Mouse (Mus musculus) heart, embryonic 12.5 days (tissue): Measurements from ENCODE around the gene Htra2. TPM values are rescaled to one million over a fixed set of nuclear protein-coding genes. Genes with fewer than 3 reads are reported as not detected.
A peak's percentile ranks its signal among the peaks of the same experiment; 100 is the strongest.

ENCODE experiments used
- ATAC-seq: fragments of 200-750 bp; cut with Nextera tagmentation; 2 replicates; pipeline ENCODE4 v1.8.0; 2017; ENCODE audit warnings: moderate TSS enrichment, moderate library complexity; ENCODE audit not compliant: insufficient number of reproducible peaks, low FRiP score
- H3K27ac ChIP-seq: fragments of 300-500 bp; sonication (generic); 2 replicates; pipeline ENCODE4 v1.5.1; 2016; ENCODE audit warnings: mild to moderate bottlenecking, moderate library complexity; ENCODE audit not compliant: poor library complexity, severe bottlenecking
- H3K27me3 ChIP-seq: fragments of 300-500 bp; sonication (generic); replicated peaks from 2 replicates; pipeline ENCODE4 v1.6.1; 2016; ENCODE audit warnings: mild to moderate bottlenecking, moderate library complexity
- H3K36me3 ChIP-seq: fragments of 300-500 bp; sonication (generic); 2 replicates; pipeline ENCODE4 v1.6.1; 2016; ENCODE audit warnings: mild to moderate bottlenecking, moderate library complexity
- H3K4me1 ChIP-seq: fragments of 300-500 bp; sonication (generic); replicated peaks from 2 replicates; pipeline ENCODE4 v1.6.1; 2016; ENCODE audit warnings: mild to moderate bottlenecking
- H3K4me2 ChIP-seq: fragments of 300-500 bp; sonication (generic); 2 replicates; pipeline ENCODE4 v1.6.1; 2016; ENCODE audit warnings: mild to moderate bottlenecking, moderate library complexity
- H3K4me3 ChIP-seq: fragments of 300-500 bp; sonication (generic); 2 replicates; pipeline ENCODE4 v1.5.1; 2016; ENCODE audit warnings: mild to moderate bottlenecking
- H3K9ac ChIP-seq: fragments of 300-500 bp; sonication (generic); 2 replicates; pipeline ENCODE4 v1.6.1; 2016; ENCODE audit warnings: mild to moderate bottlenecking, moderate library complexity
- H3K9me3 ChIP-seq: fragments of 300-500 bp; sonication (generic); replicated peaks from 2 replicates; pipeline ENCODE4 v1.6.1; 2016; ENCODE audit warnings: mild to moderate bottlenecking, moderate library complexity
- WGBS: fragments of 180-500 bp; shearing (Covaris S2); methylation state at CpG from one replicate; pipeline ENCODE4 v1.1.7; 2016; 5-methylcytosine and 5-hydroxymethylcytosine counted together
- polyA plus RNA-seq: library from polyadenylated mRNA; unstranded; fragments of >200 nt; fragmentation: Nextera tagmentation; extraction: Ambion mirVana; gene quantifications from 2 replicates; pipeline ENCODE4 v1.2.1, GENCODE M21; 2016

Htra2 gene
- polyA plus RNA-seq, 1 experiment from 2014 or later = 86.7 TPM

DNA sequence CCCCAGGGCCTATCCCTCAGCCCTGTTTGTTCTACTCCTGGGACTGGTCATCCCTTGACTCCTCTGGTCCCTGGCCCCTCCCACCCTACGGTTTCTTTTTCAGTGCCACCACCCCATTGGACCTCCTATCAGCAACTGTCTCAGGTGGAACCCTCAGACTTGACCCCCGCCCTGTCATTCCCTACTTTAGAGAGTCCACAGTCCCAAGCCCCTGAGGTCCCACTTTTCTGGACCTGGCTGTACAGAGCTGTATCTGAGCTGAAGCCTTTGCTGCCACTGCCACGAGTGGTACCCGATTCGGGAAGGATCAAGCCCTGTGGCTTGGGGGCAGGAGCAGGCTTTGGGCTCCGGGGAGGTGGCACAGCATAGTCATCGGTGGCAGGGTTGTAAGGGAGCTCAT is 24.0 kb downstream of the Htra2 start:
- peaks cover 44% of the 10 kb centered on the region for H3K4me1 ChIP-seq
- no peak overlapping the region for H3K4me3 ChIP-seq
- H3K9ac ChIP-seq = no peak overlapping the region
- WGBS = 78% methylated on average over 7 of the region's 7 CpGs
- H3K36me3 ChIP-seq = peaks cover 6% of the 10 kb centered on the region; the same call in 1 of the 2 replicates
- no peak overlapping the region for H3K4me2 ChIP-seq
- H3K27ac ChIP-seq = no peak overlapping the region
- H3K27me3 ChIP-seq = peaks cover 64% of the 10 kb centered on the region
- no peaks in the 10 kb centered on the region for H3K9me3 ChIP-seq
- ATAC-seq = no peak

DNA sequence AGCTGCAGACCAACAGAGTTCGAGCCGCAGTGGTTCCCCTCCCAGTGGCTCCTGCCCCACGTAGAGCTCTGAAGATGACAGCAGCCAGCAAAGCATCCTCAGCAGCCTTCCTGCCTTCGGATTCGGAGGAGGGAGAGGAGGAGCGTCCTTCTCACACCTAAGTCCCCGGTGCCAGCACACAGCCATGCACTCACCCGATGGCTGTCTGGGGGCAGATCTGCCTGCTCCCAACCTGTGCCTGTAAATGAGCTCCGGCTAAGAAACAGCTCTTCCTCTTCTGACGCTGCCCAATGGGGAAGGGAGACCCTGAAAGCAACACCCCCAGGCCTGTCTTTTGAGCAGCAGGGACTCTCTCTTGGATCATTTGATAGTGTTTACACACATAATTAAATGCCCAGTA is 25.3 kb downstream of the Htra2 start:
- Histone ChIP-seq H3K4me1 (peaks cover 36% of the 10 kb centered on the region), H3K4me2 (no peak overlapping the region), H3K9me3 (no peaks in the 10 kb centered on the region), H3K27me3 (peaks cover 56% of the 10 kb centered on the region), H3K4me3 (no peak overlapping the region), H3K9ac (no peak overlapping the region), H3K36me3 (peaks cover 6% of the 10 kb centered on the region; the same call in 1 of the 2 replicates), H3K27ac (no peak overlapping the region)
- WGBS = 35% methylated on average over 10 of the region's 10 CpGs
- ATAC-seq = no peak

DNA sequence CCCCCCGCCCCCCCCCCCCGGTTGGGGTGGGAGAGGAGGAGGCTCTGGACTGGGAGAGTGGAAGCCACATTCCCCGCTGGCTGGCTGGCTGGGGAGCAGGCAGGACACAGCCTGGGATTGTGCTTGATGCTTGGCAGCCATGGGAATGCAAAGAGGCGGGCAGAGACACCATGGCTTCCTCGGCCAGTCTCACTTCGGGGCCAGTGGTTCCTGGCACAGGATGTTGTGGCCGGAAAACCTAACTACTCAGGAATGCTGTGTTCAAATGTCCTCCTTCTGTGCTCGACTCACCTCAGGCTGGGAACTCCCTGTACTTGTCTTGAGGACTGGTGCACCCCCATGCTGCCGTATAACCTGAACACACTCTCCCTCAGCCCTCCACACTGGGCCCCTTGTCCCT is 27.4 kb downstream of the Htra2 start:
- peaks cover 27% of the 10 kb centered on the region for H3K4me1 ChIP-seq
- no peak overlapping the region for H3K4me2 ChIP-seq
- H3K27ac ChIP-seq = no peak overlapping the region
- no peak overlapping the region for H3K9ac ChIP-seq
- no peak for ATAC-seq
- WGBS = 54% methylated on average over 7 of the region's 9 CpGs
- no peaks in the 10 kb centered on the region for H3K9me3 ChIP-seq
- H3K4me3 ChIP-seq = no peak overlapping the region
- H3K36me3 ChIP-seq = peaks cover 6% of the 10 kb centered on the region; the same call in 1 of the 2 replicates
- peaks cover 56% of the 10 kb centered on the region for H3K27me3 ChIP-seq

DNA sequence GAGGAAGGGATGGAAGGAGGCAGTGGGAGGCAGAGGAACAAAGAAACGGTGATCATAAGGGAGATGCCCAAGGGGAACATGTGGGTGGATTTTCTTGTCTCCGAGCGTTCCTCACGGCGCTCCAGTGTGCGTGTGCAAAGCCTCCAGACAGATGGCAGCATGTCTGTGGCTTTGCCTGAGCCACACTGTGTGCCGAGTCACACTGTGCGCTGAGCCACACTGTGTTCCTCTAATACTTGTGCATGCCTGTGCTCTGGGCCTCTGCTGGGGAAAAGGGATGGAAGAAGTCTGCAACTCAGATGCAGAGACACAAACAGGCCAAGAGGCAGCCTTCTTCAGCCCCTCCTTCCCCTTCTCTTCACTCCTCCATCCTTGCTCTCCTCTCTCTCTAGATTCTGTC is 27.8 kb downstream of the Htra2 start:
- peaks cover 55% of the 10 kb centered on the region for H3K27me3 ChIP-seq
- 79% methylated on average over 8 of the region's 8 CpGs for whole genome bisulfite sequencing

DNA sequence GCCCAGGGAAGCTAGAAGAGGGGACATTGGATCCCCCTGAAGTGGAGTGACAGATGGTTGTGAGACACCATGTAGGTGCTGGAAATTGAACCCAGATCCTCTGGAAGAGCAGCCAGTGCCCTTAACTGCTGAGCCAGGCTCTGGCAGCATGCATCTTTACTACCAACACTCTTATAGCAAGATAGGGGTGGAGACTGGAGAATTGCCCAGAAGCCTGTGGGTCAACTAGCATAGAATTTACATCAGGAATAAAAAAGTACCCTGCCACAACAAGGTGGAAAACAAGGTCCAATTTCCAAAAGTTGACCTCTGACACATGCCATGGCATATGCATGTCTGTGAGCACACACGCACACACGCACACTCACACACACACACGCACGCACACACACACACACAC is 29.9 kb downstream of the Htra2 start:
- WGBS = 96% methylated on average over 4 of the region's 4 CpGs
- no peak overlapping the region for H3K4me2 ChIP-seq
- H3K9me3 ChIP-seq = no peaks in the 10 kb centered on the region
- no peak overlapping the region for H3K4me3 ChIP-seq
- peaks cover 12% of the 10 kb centered on the region for H3K4me1 ChIP-seq
- H3K36me3 ChIP-seq = no peaks in the 10 kb centered on the region
- ATAC-seq = no peak
- H3K9ac ChIP-seq = no peak overlapping the region
- peaks cover 34% of the 10 kb centered on the region for H3K27me3 ChIP-seq
- no peak overlapping the region for H3K27ac ChIP-seq

More for the DNA sequence above, 27.8 kb downstream of the Htra2 start:
- Histone ChIP-seq H3K9me3 (no peaks in the 10 kb centered on the region), H3K4me1 (peaks cover 23% of the 10 kb centered on the region), H3K4me2 (no peak overlapping the region), H3K4me3 (no peak overlapping the region), H3K9ac (no peak overlapping the region), H3K27ac (no peak overlapping the region), H3K36me3 (peaks cover 6% of the 10 kb centered on the region; the same call in 1 of the 2 replicates)
- ATAC-seq = no peak

DNA sequence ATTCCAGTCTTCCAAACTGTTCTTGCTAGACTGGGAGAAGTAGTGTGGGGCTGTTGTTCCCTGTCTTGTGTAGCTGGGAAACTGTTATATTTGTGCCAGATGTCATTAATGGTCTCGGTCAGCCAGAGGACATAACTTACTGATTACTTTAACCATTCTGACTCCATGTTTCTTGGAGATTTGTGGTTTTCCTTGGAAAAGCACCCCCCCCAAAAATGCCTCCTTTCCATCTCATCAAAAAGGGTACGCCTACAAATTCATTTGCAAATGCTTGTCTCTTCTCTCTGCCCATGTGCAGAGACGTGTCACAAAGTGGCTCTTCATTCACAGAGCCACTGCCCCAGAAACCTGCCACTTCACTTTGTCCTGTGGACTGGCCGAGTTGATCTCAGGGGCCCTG is 30.7 kb downstream of the Htra2 start:
- Histone ChIP-seq H3K4me1 (peaks cover 6% of the 10 kb centered on the region), H3K27ac (no peak overlapping the region), H3K4me2 (no peak overlapping the region), H3K9ac (no peak overlapping the region), H3K9me3 (no peaks in the 10 kb centered on the region), H3K27me3 (peaks cover 26% of the 10 kb centered on the region), H3K36me3 (no peaks in the 10 kb centered on the region), H3K4me3 (no peak overlapping the region)
- WGBS = 71% methylated on average over 4 of the region's 4 CpGs
- ATAC-seq = no peak

DNA sequence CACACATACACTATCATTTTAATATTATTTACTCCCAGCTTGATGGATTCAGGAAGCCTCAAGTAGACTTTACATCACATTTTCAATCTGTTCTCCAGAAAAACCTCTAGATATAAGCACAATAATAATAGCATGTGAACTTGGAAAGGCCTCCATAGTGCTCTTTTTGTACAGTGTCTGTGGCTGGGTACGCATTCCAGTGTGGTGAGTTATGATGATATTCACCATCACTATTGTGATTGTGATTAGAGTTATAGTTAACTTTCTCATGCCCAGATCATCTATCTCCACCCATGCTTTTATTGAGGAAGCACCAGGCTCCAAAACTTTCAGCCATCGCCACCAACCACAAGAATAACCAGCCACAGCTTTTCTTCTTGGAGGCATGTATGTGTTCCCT is 31.3 kb downstream of the Htra2 start:
- peaks cover 20% of the 10 kb centered on the region for H3K27me3 ChIP-seq
- no peaks in the 10 kb centered on the region for H3K36me3 ChIP-seq
- H3K27ac ChIP-seq = no peak overlapping the region
- H3K9me3 ChIP-seq = no peaks in the 10 kb centered on the region
- 89% methylated on average over 2 of the region's 2 CpGs for WGBS
- no peak overlapping the region for H3K4me3 ChIP-seq
- no peak overlapping the region for H3K4me2 ChIP-seq
- H3K9ac ChIP-seq = no peak overlapping the region
- H3K4me1 ChIP-seq = peaks cover 6% of the 10 kb centered on the region
- no peak for ATAC-seq

DNA sequence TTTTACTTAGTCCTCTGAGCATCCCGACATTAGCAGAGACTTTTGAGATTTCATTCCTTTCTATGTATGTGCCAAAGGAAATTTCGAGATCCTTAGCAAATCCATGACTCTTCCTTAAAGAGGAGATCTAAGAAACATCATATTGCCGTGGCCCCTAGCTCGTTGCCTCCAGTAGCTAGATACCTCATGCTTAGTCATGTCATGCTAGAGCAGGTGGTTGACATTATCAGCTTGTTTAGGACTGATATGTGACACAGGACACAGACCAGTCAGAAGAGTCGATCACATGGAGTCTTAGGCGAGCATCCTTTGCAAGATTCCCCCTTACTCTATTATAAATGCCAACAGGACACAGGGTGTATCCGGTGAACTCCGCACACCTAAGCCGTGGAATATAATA is 32.1 kb downstream of the Htra2 start:
- H3K4me1 ChIP-seq = peaks cover 4% of the 10 kb centered on the region
- H3K9me3 ChIP-seq = no peaks in the 10 kb centered on the region
- peaks cover 12% of the 10 kb centered on the region for H3K27me3 ChIP-seq
- H3K36me3 ChIP-seq = no peaks in the 10 kb centered on the region
- H3K4me3 ChIP-seq = no peak overlapping the region
- no peak overlapping the region for H3K27ac ChIP-seq
- WGBS = 81% methylated on average over 9 of the region's 9 CpGs
- no peak overlapping the region for H3K4me2 ChIP-seq
- no peak overlapping the region for H3K9ac ChIP-seq
- no peak for ATAC-seq

DNA sequence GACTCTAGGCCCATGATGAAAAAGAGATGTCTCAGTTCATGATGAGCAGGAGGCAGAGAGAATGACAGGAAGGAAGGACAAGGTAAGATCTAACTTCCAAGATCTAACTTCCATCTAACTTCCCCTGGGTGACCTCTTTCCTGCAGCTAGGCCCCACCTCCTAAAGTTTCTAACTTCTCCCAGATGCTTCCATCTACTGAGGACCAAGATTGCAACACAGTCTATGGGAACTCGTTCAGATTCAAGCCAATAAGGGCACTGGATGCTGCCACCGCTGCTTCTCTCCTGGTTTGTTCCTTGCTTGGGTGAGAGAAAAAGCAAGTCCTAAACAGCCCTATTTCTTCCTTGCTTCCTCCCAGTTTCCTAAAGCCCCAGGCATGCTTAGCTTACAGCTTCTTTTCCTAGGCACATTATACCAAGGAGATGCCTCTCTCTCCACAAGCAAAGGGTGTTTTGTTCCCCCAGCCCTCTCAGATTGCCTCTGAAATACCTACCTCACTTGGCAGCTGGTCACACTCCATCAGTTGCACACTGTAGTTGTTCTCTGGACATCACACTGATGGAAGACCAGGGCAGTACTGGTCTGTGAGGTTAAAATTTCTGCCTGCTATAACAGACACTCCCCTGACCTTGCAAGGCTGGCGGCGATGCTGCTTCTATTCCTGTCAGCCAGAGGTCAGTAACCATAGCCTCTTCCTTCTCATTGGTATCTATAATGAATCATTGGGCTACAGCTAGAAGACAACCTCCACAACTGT is 34.1 kb downstream of the Htra2 start:
- 67% methylated on average over 4 of the region's 4 CpGs for WGBS
- Histone ChIP-seq H3K4me2 (no peak overlapping the region), H3K36me3 (no peaks in the 10 kb centered on the region)

DNA sequence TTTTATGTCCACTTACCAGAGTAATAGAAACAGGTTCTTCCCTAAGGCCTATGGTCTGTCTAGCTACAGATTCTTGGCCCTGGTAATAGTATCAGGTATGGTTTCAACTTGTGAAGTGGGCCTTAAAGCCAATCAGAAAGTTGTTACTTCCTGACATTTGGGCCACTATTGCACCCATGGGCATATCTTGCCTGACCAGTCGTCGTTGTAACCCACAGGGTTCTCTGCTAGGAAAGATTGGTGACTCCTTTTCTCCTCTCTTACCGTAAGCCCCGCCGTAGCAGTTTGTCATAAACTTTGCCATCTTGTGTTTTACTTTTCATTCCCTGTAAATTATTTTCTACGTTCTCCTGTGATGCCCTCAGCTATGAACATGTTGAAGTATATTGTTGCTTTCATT is 35.0 kb downstream of the Htra2 start:
- 66% methylated on average over 6 of the region's 6 CpGs for WGBS
- H3K9me3 ChIP-seq = no peaks in the 10 kb centered on the region
- ATAC-seq = no peak
- H3K27ac ChIP-seq = no peak overlapping the region
- H3K36me3 ChIP-seq = no peaks in the 10 kb centered on the region
- H3K4me3 ChIP-seq = no peak overlapping the region
- H3K4me1 ChIP-seq = peaks cover 7% of the 10 kb centered on the region; the same call in 1 of the 2 replicates
- H3K27me3 ChIP-seq = no peaks in the 10 kb centered on the region
- H3K9ac ChIP-seq = no peak overlapping the region
- H3K4me2 ChIP-seq = no peak overlapping the region

More for the DNA sequence above, 34.1 kb downstream of the Htra2 start:
- no peak overlapping the region for H3K4me3 ChIP-seq
- H3K27ac ChIP-seq = no peak overlapping the region
- H3K9me3 ChIP-seq = no peaks in the 10 kb centered on the region
- H3K27me3 ChIP-seq = no peaks in the 10 kb centered on the region
- no peak for ATAC-seq
- no peak overlapping the region for H3K9ac ChIP-seq
- peaks cover 7% of the 10 kb centered on the region; the same call in 1 of the 2 replicates for H3K4me1 ChIP-seq

DNA sequence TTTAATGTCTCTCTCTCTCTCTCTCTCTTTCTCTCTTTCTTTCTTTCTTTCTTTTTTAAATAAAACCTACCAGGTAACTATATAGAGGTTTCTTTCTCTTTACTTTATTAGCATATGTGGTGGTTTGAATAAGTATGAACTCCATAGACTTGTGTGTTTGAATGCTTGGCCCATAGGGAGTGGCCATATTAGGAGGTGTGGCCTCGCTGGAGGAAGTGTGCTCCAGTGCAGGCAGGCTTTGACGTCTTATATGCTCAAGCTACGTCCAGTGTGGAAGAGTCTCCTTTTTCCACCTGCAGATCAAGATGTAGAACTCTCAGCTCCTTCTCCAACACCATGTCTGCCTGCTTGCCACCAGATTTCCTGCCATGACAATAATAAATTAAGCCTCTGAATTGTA is 36.0 kb downstream of the Htra2 start:
- H3K9me3 ChIP-seq = no peaks in the 10 kb centered on the region
- ATAC-seq = no peak
- H3K4me1 ChIP-seq = peaks cover 12% of the 10 kb centered on the region; the same call in 1 of the 2 replicates
- no peak overlapping the region for H3K27ac ChIP-seq
- 74% methylated on average over 3 of the region's 3 CpGs for WGBS
- no peak overlapping the region for H3K4me3 ChIP-seq
- H3K9ac ChIP-seq = no peak overlapping the region
- no peaks in the 10 kb centered on the region for H3K36me3 ChIP-seq
- H3K4me2 ChIP-seq = no peak overlapping the region
- no peaks in the 10 kb centered on the region for H3K27me3 ChIP-seq

DNA sequence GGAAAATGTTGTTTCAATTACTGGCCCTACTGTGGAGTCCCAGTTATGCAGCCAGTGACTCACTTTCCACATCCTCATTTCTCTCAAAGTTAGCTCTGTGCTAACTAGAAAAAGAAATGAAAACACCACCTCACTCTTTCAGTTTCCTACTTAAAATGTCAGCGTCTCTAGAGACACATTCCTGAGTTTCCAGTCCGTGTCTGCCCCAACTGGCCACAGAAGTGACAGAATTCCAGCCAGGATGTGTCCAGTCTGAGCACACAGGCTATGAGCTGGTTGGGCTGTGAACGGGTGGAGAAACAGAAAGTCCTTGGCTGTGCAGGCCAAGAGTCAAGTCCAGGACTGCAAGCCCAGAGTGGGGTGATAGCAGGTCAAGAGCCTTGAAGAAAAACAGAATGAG is 37.9 kb downstream of the Htra2 start:
- Histone ChIP-seq H3K27ac (peak overlapping the region; percentile 37; the same call in 1 of the 2 replicates), H3K4me1 (peaks cover 12% of the 10 kb centered on the region; the same call in 1 of the 2 replicates), H3K36me3 (no peaks in the 10 kb centered on the region), H3K4me2 (no peak overlapping the region), H3K9me3 (no peaks in the 10 kb centered on the region), H3K4me3 (no peak overlapping the region), H3K9ac (no peak overlapping the region), H3K27me3 (no peaks in the 10 kb centered on the region; the same call in 1 of the 2 replicates)
- 13% methylated on average over 3 of the region's 3 CpGs for WGBS
- no peak for ATAC-seq
